Mouse (Mus musculus): ENCODE measurements around the gene Nup54.

DNA sequence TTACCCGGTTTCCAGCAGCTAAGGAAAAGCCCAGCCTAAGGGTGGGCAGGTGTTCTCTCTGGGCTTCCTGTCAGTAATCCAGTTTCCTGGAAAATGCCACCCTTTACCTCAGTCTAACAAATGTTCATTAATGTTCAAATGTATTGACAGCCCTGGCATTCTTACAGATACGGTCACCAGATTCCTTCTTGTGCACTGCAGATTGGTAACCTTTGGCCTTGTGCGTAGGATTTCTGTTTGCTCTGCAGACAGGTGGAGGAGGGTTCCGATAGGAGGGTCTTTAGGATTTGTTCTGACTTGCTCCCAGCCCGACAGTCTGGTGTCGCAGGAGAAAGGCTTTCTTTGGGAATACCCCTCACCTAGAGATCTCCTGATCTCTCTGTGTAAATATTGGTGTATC, 68.5 kb downstream of the Nup54 start:
- TF ChIP-seq CTCF (IDR thresholded peaks at IDR 0.05; ENCODE audit: extremely low read depth, insufficient read depth, low read length): no peak
- no peak for TF ChIP-seq POLR2A (IDR thresholded peaks at IDR 0.05; ENCODE audit: extremely low read depth, insufficient read depth, low read length)
